Mouse (Mus musculus) embryonic stem cell, embryonic (primary cell): ENCODE measurements around the gene Frat2.

Experiments
- CTCF ChIA-PET, 4 experiments: fragments of 300-600 bp in 2 of 4; fragments of 350-600 bp in 2 of 4; sonication (Branson Sonifier 250); formaldehyde crosslinking; loops; one replicate each; lab custom pipeline; 2022; ENCODE audit warnings: inconsistent platforms in 2 of 4; lab: Charles Lee
- POLR2A ChIA-PET, 4 experiments: fragments of 300-600 bp in 2 of 4; fragments of 350-600 bp in 2 of 4; sonication (Branson Sonifier 250); formaldehyde crosslinking; loops; one replicate each; lab custom pipeline; 2022; ENCODE audit warnings: antibody characterized with exemption in 4 of 4, inconsistent platforms in 1 of 4; lab: Charles Lee

Frat2 gene

DNA sequence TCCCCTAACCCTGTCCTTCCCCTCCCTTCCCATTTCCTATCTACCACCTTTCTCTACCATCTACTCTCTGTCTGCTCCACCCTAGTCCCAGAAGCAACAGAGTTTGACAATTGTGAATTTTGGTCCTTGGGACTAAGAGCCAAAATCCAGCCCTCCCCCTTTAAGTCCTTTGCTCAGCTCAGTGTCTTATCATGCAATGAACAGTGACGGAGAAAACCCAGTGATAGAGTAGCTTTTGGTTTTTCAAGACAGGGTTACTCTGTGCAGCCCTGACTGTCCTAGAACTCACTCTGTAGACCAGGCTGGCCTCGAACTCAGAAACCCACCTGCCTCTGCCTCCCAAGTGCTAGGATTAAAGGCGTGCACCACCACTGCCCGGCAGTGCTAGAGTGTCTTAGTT is 34.6 kb downstream of the Frat2 start:
- CTCF ChIA-PET, result interaction anchor here in 1 of 4 experiments (0.7 kb wide), 1 partner anchor 37 kb away, joined by 3 read pairs; no protein-coding TSS in a partner anchor
- POLR2A ChIA-PET, result no interaction called here

DNA sequence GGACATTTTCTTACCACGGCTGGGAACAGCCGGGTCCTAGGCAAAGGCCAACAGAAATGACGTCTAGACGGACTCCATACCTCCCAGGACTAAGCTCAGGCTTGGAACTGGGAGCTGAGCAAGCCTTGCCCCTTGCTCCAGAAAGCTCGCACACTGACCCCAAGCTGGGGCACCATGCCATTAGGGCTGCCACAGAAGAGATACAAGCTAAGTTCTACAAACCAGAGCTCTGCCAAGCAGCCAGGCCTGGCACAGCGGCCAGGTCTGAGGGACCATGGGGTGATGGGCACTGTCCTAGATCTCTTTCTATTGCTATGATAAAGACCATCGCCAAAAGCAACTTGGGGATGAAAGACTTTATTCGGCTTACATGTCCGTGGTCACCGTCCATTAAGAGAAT is 35.4 kb downstream of the Frat2 start:
- ChIA-PET POLR2A (no interaction called here), CTCF (interaction anchor here in 2 of 4 experiments (0.6 to 0.7 kb wide), 2 partner anchors 21 to 225 kb away, joined by 3 read pairs; no protein-coding TSS in a partner anchor)

DNA sequence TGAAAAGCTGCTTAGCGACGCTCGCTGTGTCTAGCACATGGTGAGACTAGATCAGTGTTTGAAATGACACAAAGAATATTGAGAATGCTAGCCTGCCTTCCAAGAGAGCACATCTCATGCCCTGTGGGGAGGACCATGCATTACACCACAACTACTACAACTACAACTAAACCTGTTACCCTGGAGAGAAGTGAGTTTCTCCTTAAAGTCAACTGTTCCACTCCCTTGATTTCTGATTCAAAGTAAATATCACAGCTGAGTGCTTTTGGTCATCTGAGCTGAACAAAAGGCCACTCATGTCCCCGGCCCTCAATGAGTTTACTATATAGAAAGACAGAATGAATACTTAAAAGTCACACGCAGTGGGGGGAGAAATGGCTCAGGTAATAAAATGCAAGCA is 37.9 kb downstream of the Frat2 start:
- ChIA-PET POLR2A (no interaction called here), CTCF (no interaction called here)

DNA sequence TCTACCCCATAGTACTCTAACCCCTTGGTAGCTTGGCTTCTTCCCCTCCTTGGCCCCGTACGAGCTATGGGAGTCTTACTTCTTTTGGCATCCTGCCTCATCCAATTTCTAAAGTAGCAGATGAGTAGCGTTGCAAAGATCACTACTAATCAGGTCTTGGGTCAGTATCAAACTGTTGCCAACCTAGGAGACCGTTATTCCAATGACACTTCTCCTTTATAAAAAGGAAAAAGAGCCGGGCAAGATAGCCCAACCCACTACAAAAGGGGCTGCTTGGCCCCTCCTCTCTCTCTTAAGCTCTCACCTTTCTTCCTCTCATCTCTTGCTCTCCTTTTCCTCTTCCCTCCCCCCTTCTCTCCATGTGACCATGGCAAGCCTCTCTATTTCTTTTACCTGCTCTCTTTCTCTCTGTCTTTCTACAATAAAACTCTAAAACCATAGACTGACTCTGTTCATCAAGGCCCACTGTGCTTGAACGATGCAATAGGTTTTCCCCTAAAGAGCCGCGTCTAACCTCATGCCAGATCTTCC is 39.8 kb downstream of the Frat2 start:
- CTCF ChIA-PET, result no interaction called here
- POLR2A ChIA-PET, result interaction anchor here in 2 of 4 experiments (0.6 to 1.5 kb wide), 3 partner anchors 12 to 152 kb away, joined by 3 to 4 read pairs (median 3); no protein-coding TSS in a partner anchor

DNA sequence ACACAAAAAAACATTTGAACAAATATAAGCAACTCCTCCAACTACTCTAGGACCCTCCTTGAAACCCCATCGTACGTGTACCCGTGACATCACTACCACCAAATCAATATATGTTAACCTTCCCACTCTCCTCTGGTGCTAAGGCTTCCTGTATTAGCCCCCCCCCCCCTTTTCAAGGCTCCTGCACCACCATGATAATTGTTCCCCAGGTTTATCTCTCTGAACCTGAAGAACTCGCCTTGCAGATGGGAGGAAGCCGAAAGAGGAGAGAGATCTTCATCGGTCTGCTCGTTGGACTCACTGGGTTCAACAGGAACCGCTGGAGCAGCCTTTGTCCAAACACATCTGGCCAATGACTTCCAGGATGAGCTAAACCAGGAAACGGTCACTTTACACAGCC is 40.4 kb downstream of the Frat2 start:
- ChIA-PET POLR2A (interaction anchor here in 1 of 4 experiments (1.5 kb wide), 1 partner anchor 12 kb away, joined by 3 read pairs; no protein-coding TSS in a partner anchor), CTCF (no interaction called here)

DNA sequence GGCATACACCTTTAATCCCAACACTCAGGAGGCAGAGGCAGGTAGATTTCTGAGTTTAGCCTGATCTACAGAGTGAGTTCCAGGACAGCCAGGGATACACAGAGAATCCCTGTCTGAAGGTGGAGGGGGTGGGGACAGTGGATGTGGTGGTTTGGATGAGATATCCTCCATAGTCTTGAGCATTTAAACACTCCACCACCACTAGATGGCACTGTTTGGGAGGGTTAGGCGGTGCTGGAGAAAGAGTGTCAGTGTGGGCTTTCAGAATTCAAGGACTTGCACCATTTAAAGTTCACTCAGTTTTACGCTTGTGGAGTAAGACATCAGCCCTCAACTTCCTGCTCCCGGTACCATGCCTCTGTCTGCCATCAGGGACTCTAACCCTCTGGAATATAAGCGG is 42.1 kb downstream of the Frat2 start:
- CTCF ChIA-PET, result interaction anchor here in 2 of 4 experiments (0.6 to 0.7 kb wide), 3 partner anchors 18 to 205 kb away, joined by 4 to 10 read pairs (median 5); no protein-coding TSS in a partner anchor
- POLR2A ChIA-PET, result interaction anchor here in 1 of 4 experiments (1.5 kb wide), 1 partner anchor 11 kb away, joined by 4 read pairs; no protein-coding TSS in a partner anchor

DNA sequence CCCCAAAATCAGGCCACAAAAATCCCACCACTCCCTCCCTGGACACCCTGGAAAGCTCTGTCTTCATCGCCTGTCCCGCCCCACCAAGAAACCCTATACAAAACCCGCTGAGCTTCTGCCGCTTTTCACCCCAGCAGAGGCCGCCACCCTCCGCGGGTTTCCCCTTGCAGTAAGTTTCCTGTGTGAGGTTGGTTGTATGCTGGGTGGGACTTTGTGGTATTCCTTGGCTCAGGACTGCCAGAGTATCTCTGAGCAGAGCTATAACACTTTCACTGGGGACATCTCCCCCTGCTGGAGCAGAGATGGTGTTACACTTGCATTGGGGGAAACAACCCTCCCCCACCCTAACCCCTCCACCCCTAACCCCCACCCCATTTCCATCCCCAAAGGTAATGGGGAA is 44.6 kb downstream of the Frat2 start:
- ChIA-PET POLR2A (interaction anchor here in 3 of 4 experiments (0.7 to 1.6 kb wide), 9 partner anchors 8 to 224 kb away, joined by 3 to 6 read pairs (median 3); partner anchors contain the start of genes Frat1 (in 1 of the 3) and Frat2 (in 1 of the 3)), CTCF (interaction anchor here (0.5 to 1.3 kb wide), 34 partner anchors 8 to 919 kb away, joined by 3 to 11 read pairs (median 4); partner anchors contain the start of genes Frat1 (in 1 of the 4), Hoga1 (in 1 of the 4), Lcor (in 1 of the 4) and Loxl4 (in 1 of the 4))

DNA sequence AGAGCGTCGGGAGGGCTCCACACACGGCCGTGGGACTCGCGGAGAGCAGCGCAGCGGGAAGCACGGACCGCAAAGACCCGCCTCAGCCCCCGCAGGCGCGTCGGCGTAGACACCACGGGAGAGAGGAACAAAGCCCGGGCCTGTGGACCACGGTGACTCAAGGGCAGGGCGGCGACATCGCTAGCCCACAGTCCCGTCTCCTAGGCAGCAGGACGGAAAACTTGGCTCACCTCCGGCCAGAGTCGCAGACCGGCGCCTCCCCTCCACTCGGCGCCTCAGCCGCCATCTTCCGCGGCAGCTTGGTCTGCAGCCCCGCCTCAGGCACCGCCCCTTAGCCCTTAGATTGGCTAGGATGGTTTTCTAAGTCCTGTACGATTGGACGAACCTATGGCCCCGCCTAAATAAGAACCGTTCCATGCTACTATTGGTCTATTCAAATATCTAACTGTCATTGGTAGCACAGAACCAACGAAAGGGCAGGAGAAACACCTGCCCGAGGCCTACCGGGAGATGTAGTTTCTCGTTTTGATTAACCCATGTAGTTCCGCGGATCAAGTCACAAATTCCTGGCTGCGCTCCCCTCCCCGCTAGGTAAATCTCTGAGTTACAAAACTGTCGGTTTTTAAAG is 46.1 kb downstream of the Frat2 start, which contains the start of gene Arhgap19:
TSS of gene Arhgap19 (minus strand) at position 306 of the 628 bp plus-strand sequence.
- ChIA-PET POLR2A (interaction anchor here in 3 of 4 experiments (0.5 to 3.6 kb wide), 18 partner anchors 10 to 538 kb away, joined by 3 to 15 read pairs (median 3); partner anchors contain the start of genes Avpi1 (in 1 of the 3), Frat1 (in 1 of the 3), Hoga1 (in 1 of the 3) and Tm9sf3 (in 1 of the 3)), CTCF (interaction anchor here in 3 of 4 experiments (0.5 to 1.1 kb wide), 7 partner anchors 10 to 786 kb away, joined by 3 to 12 read pairs (median 3); partner anchors contain the start of gene Avpi1 (in 1 of the 3))

DNA sequence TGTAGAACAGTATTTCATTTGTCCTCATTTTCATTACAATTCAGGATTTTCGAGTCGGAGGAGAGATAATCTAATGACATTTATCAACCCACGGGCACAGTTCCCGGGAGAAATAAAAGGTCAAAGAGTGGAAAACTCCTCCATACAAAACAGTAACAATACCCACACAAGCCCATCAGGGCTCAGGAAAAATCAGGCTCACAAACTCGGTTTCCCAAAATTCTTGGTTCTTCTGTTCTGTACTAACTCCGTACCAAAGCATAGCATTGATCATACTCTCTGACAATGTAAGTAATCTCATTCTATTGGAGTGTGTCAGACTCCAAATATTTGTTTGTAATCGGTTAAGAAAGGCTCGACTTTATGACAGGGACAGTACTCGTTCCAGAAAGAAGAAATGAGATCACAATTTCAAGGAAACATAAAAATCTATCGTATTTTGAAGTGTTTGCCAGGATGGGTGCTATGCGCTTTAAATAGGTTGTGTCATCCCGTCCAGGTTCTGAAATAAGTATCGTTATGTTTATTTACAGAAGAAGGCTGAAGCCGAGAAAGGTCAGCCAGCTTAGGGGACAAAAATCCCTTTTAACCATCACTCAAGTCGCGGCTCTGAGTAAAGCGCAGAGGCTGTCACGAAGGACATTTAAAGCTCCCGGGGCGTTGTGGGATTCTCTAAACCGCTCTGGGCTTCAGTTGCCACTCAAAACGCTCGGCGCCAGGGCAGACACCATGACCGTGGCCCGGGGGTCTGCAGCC is 46.8 kb downstream of the Frat2 start:
- ChIA-PET CTCF (interaction anchor here in 3 of 4 experiments (0.5 to 1.1 kb wide), 6 partner anchors 9 to 328 kb away, joined by 3 to 12 read pairs (median 3); partner anchors contain the start of gene Avpi1 (in 1 of the 3)), POLR2A (interaction anchor here in 3 of 4 experiments (0.5 to 3.6 kb wide), 19 partner anchors 10 to 675 kb away, joined by 3 to 15 read pairs (median 3); partner anchors contain the start of genes Avpi1 (in 1 of the 3), Frat1 (in 1 of the 3), Hoga1 (in 1 of the 3) and Tm9sf3 (in 1 of the 3))

DNA sequence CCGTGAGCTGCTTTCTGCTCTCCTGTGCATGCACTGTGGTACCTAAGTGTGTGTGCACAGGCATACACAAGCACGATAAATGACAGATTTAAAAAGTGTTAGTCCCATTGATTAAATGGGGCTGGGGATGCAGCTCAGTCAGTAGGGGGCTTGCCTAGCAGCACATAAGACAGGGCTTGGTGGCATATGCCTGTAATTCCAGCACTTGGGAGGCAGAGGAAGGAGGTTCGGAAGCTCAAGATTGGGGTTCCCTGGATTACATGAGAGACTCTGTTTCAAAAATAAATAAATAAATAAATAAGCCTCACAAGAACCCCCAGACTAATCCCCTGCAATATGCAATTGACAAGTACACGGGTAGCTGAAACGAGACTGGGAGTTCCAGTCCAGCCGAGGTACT is 47.5 kb downstream of the Frat2 start:
- ChIA-PET POLR2A (interaction anchor here in 1 of 4 experiments (0.8 to 3.6 kb wide), 2 partner anchors 9 to 26 kb away, joined by 4 to 15 read pairs; no protein-coding TSS in a partner anchor), CTCF (no interaction called here)

DNA sequence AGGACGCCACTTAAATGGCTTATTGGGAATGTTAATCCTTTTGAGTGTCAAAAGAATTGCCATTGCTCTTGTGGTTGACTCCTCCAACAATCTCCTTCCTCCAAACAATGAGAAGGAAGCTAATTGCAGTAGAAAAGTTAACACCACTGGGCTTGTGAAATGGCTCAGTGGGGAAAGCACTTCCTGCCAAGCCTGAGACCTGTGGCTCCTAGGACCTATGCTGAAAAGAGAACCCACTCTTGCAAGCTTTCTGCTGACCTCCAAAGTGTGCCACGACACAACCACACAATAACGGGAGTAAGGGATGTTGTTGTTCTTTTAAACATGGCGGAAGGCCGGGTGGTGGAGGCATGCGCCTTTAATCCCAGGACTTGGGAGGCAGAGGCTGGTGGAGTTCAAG is 50.4 kb downstream of the Frat2 start:
- ChIA-PET CTCF (interaction anchor here in 2 of 4 experiments (0.5 to 0.6 kb wide), 2 partner anchors 725 to 1457 kb away, joined by 3 to 6 read pairs; no protein-coding TSS in a partner anchor), POLR2A (interaction anchor here in 2 of 4 experiments (0.7 to 1.1 kb wide), 4 partner anchors 10 to 71 kb away, joined by 3 read pairs; partner anchors contain the start of gene Frat1 (in 1 of the 2))

DNA sequence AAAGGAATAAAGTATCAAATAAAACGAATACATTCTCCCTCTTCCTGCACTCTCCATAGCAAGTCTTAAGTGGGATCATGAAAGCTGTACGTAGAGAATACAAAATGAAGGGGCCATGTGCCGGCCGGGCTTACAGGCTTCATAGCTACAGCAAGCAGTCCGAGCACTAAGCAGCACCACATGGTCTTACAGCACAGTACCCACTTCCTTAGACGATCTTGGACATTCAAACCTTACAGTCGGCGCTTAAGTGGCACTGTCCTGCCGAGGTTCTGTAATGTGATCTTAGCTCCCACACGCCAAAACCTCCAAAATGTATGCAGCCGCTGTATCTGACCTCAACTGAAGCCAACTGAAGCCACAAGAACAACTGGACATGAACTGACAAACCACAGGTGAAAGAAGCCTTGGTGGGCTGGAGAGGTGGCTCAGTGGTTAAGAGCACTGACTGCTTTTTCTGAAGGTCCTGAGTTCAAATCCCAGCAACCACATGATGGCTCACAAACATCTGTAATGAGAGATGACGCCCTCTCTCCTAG is 51.1 kb downstream of the Frat2 start:
- ChIA-PET POLR2A (interaction anchor here in 3 of 4 experiments (0.7 to 1.0 kb wide), 4 partner anchors 10 to 70 kb away, joined by 3 to 4 read pairs (median 3); partner anchors contain the start of gene Frat2 (in 1 of the 3)), CTCF (interaction anchor here in 2 of 4 experiments (0.5 to 0.6 kb wide), 4 partner anchors 103 to 1772 kb away, joined by 3 to 6 read pairs (median 3); no protein-coding TSS in a partner anchor)

DNA sequence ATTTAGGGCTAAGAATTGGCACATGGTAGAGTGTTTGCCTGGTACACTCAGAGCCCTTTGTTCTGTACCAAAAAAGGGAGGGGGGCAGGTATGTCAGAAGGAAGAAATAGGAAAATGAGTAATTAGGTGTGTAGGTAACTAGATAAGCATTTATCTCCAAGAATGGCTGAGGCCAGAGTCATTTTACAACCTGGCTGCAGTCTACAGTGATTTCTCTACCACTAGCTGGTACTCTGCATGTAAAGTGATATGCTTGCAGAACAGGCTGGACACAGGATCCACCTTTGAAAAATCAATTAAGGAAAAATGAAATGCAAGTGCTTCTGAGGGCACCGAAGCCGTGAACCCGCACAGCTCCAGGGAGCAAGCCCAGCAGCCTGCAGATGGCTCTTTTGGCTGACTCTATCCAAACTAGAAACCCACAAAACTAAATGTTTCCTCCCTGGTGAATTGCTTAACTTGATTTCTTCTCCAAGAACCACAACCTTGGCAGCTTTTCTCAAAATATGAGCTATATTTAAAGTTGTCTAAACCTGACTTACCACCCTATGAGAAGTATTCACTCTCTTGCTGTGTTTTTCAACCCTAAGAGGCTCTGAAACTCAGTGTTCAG is 51.7 kb downstream of the Frat2 start:
- ChIA-PET CTCF (interaction anchor here in 1 of 4 experiments (0.5 kb wide), 2 partner anchors 103 to 1772 kb away, joined by 3 read pairs; no protein-coding TSS in a partner anchor), POLR2A (interaction anchor here in 2 of 4 experiments (0.7 to 1.0 kb wide), 2 partner anchors 14 to 52 kb away, joined by 3 to 4 read pairs; partner anchors contain the start of gene Frat2 (in 1 of the 2))
